Mouse (Mus musculus) testis, adult 2 months (tissue): ENCODE data around the gene Fli1.

Source experiments
- CTCF ChIP-seq: fragments of 200-500 bp; IDR thresholded peaks from 2 replicates; pipeline ENCODE4 v1.5.1; 2012; ENCODE audit warnings: low read depth, mild to moderate bottlenecking, inconsistent platforms, low read length, moderate library complexity; ENCODE audit not compliant: control insufficient read depth, insufficient read depth, insufficient replicate concordance
- POLR2A ChIP-seq: fragments of 200-500 bp; IDR thresholded peaks from 2 replicates; pipeline ENCODE4 v1.6.1; 2012; ENCODE audit warnings: low read depth, mild to moderate bottlenecking, inconsistent platforms, low read length, moderate library complexity; ENCODE audit not compliant: control insufficient read depth

DNA sequence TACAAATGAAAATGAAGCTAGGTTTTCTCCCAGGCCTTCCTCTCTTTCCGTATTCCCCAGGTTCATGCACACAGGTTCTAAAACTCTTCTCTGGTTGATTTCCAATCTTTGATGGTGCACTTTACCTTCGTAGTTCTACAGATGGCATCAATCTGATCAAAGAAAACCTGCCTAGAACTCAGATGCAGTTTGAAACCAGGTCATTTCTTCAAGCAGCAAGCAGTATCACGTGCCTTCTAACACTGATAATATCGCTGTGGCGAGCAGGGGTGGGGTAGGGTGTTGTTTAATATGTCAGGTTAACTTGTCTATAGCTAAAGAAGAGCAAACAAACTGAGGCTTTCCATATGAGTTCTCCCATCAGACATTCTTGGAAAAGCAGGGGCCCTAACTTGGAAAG is 4.5 kb downstream of the Fli1 start:
- TF ChIP-seq POLR2A: no peak
- TF ChIP-seq CTCF: no peak
